Mouse (Mus musculus) fat pad, adult 2 months (tissue): Measurements from ENCODE around the gene Retreg3.
A peak's percentile ranks its signal among the peaks of the same experiment; 100 is the strongest.

Source experiments
- DNase-seq: peaks from one replicate; pipeline ENCODE4 v3.0.0-alpha.2; 2011; ENCODE audit warnings: low read depth, low spot score; ENCODE audit errors: extremely low read depth

The Retreg3 gene

GRCm38 (mm10) chr11:101120545-101121188, 974 bp upstream of the Retreg3 start:
- no peak for DNase-seq

DNA sequence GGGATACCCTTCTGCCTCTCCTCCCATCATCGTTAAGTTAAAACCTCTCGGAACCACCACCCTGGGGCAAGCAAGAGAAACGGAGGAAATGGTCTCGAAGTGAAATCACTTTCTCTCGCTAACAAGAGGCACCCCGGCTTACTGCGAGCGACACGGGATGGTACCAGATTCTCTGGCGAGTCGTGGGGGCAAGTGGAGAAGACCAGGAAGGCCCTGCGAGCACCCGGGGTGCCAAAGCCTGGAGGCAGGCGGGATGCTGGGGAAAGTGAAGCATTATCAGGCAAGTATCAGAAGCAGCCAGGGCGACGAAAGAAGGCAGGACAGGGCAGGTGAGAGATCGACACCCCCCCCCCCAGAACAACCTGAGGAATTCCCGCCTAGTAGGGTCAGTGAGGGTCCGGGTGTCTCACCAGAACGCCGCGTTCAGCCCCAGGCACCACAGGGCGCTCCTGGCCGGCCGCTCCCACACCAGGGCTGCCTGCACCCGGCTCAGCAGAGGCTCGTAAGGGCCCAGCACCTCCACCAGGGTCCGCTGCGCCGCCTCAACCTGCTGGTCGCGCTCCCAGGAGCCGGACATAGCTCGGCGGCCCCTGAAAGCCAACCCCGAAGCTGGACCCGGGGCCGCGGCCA, 447 bp downstream of the Retreg3 start:
- no peak for DNase-seq

DNA sequence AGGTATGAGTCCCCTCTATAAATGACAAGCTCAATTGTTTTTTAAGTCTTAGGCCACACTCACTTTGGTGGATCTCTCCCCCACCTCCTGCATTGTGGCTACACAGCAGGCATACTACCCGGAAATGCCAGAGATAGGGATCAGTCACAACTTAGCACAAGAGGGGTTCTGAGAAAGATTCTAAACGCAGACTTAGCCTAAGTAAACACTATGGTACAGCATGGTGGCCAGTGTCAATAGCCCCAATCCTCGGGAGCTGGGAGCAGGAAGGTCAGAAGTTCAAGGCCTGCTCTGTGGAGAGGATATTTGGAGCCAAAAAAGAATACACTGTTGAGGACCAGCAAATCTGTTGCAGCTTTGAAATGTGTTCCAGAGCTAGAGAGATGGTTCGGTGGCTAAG, 1.6 kb downstream of the Retreg3 start:
- no peak for DNase-seq

DNA sequence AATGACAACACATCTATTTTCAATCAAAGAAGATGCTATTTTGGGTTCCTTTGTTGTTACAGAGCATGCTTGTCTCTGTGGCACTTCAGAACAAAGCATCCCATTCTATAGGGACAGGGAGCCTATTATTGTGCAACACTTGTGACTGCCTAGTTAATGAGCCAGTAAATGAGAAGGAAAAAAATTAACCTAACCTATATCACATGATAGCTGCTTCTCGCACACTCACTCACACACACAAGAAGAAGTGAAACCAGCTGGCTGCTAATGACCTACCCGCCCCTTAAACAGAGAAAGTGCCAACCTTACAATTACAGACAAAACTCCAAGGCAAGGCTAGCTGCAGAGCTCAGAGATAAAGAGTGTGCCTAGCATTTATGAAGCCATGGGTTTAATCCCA, 4.1 kb downstream of the Retreg3 start:
- no peak for DNase-seq

DNA sequence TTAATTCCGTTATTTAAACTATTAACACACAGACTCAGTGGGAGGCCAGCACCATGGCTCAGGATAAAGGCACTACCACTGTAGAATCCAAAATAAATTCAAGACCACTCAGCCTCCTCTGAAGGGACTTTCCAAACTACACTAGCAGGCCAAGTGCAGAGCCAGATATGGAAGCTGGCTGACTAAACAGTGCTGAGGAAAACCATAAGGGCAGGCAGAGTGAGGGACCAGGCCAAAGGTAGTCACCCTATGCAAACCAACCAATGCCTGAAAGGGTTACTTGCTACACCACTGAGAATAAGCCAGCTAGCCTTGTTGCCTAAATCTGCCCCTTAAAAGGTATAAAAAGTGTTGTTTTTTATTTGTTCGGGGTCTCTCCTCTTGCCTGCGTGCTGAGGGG, 7.5 kb downstream of the Retreg3 start:
- DNase-seq: no peak

DNA sequence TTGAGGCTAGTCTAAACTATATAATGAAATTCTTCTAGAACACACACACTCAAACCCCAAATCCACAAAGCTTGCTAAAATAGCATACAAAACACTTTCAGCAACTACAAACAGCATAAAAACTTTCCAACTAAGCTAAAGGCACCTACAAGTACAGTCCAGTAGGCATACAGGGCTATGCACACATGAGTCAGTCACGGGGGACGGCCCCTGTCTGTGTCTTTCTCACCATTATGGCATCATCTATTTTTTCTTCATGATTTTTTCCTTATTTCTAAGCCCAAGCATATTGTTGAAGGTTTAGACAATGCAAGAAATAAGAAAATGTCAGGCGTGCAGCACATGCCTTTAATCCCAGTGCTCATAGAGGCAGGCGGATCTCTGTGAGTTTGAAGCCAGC, 8.5 kb downstream of the Retreg3 start:
- no peak for DNase-seq

DNA sequence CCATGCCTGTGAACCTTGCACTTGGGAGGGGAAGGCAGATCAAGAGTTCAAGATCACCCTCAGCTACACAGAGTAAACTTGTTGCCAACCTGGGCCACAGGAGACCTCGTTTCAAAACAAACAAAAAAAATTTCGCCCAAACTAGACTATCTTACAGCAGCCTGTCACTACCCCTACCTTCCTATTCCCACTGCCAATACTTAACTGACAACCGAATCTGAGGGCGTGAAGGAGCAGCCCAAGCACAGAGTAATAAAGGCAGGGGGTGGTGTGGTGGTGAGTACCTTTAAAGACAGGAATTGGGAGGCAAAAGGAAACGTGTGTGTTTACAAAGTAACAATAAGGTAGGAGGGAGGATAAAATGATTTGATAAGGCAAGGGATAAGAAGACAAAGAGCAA, 9.0 kb downstream of the Retreg3 start:
- DNase-seq: no peak

- no peak for DNase-seq
Measured at GRCm38 (mm10) chr11:101109351-101109750, 10.3 kb downstream of the Retreg3 start.

- DNase-seq: peak; percentile 90
Measured at GRCm38 (mm10) chr11:101103011-101103410, 16.7 kb downstream of the Retreg3 start.

GRCm38 (mm10) chr11:101098231-101098630, 21.5 kb downstream of the Retreg3 start:
- no peak for DNase-seq

DNA sequence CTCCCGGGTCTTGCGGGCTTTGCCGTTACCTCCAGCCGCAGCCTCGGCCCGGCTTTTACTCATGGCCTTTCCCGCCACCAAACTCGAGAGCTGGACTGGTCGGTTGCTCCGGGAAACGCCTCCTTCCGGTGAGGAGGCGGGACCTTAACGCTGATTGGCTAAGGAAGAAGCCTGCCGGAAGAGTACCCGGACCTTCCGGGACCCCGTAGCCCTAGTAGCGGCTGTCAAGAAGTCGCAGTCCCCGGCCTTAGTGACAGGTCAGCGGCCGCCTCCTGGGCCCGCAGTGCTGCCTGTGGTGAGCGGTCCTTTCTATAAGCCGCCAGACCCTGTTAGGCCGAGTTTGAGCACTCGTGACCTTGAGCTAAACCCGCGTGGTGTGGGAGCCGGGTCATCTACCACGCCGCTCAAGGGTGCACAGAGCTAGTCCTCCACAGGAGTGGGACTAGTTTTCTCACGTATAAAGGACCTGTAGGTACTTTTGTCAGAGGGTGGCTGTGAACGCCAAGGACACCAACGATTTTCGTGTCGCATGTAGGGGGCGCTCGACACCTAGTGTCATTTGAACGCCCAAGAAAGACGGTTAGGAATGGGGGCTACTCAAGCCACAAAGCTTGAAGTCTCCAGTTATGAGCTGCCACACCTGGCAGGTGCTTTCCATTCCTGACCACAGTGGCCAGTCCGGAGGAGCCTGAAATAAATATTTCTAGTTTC, 24.2 kb downstream of the Retreg3 start, which contains the start of gene Psmc3ip:
TSS of gene Psmc3ip (minus strand) at position 123 of the 711 bp plus-strand sequence.
- no peak for DNase-seq

- no peak for DNase-seq
Measured at GRCm38 (mm10) chr11:101094930-101095313, 24.8 kb downstream of the Retreg3 start.

- no peak for DNase-seq
Measured at GRCm38 (mm10) chr11:101089931-101090330, 29.8 kb downstream of the Retreg3 start.

- no peak for DNase-seq
Measured at GRCm38 (mm10) chr11:101087682-101088055, 32.0 kb downstream of the Retreg3 start.

DNA sequence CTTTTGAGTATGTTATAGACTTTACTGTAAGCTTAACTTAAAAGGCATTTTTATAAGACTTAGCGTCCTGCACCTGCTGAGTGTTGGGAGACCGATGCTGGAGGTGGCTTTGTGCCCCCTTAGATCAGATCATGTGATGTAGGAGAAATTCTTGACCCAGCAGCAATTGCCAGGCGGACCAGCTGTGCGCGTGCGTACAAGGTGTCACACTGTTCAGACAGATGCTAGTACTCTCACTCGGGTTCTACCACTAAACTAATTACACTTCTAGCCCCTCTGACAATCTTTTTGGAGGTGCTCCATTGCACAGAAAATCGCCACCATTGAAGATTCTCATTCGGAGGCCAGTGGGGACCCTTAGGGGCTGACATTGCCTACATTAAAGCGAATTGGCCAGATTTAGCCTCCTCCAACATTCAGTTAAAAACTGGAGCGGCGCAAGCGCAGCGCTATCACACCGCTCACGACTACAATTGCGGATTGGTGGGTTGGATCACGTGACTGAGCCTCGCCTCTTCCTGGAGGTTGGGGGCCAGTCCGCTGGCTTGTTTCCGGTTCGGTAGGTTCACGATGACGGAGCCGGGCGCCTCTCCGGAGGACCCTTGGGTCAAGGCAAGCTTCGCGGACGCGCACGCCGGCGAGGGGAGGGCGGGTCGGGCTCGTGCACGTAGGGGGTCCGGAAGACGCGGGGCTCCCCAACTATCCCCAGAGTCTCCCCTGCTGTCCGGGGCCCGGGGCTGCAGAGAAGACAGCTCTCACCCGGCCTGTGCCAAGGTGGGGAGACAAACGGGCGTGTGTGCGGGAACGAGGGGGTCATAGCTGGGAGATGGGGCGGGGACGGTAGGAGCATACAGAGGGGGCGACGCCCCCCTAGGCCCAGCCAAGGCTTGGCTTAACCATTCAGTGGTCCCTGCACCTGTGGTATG, 32.7 kb downstream of the Retreg3 start, which contains the start of gene Mlx:
TSS of gene Mlx (plus strand) at position 522 of the 926 bp plus-strand sequence.
- no peak for DNase-seq

- DNase-seq: no peak
Measured at GRCm38 (mm10) chr11:101086323-101086674, 33.4 kb downstream of the Retreg3 start.

GRCm38 (mm10) chr11:101085617-101086322, 33.9 kb downstream of the Retreg3 start:
- DNase-seq: no peak

- DNase-seq: no peak
Measured at GRCm38 (mm10) chr11:101084811-101085210, 34.9 kb downstream of the Retreg3 start.

DNA sequence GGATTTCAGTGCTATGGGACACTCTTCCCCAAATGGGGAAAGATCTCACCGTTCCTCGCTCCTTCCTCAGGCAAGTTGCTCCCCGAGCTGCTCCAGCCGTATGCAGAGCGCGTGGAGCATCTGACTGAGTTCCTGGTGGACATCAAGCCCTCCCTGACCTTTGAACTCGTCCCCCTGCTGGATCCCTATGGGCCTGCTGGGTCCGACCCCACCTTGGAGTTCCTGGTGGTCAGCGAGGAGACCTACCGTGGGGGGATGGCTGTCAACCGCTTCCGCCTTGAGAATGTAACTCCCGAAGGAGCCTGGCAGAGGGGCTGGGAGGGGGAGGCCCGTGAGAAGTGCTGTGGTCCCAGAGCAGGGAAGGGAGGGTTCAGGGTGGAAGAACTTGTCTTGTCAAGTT, 35.4 kb downstream of the Retreg3 start:
- DNase-seq: no peak

- DNase-seq: no peak
Measured at GRCm38 (mm10) chr11:101083083-101083697, 36.5 kb downstream of the Retreg3 start.
